Mouse (Mus musculus) MEL (cell line): ENCODE measurements at regions not wholly inside any gene's neighbourhood (a gene's known extent, or its start where the extent isn't known, plus 50 kb on each side); places are given as distances from the start of the nearest gene placed in this dataset.

Source experiments
- CTCF ChIP-seq, 3 experiments: IDR thresholded peaks in 2 of 3; conservative IDR thresholded peaks in 1 of 3; 2 replicates each; pipeline ENCODE4 v1.5.1; 2011 to 2012; ENCODE audit warnings: low read length in 3 of 3, low read depth in 2 of 3, mild to moderate bottlenecking in 2 of 3, improper control_type of control experiment in 1 of 3, inconsistent platforms in 1 of 3, mixed read lengths in 1 of 3, moderate library complexity in 1 of 3; ENCODE audit not compliant: control insufficient read depth in 1 of 3, insufficient read depth in 1 of 3, poor library complexity in 1 of 3, severe bottlenecking in 1 of 3
- ETS1 ChIP-seq: IDR thresholded peaks from 2 replicates; pipeline ENCODE4 v1.6.1; 2012; ENCODE audit warnings: low read depth, mild to moderate bottlenecking, inconsistent platforms, low read length, improper control_type of control experiment, moderate library complexity
- GATA1 ChIP-seq: IDR thresholded peaks from 2 replicates; pipeline ENCODE4 v1.6.1; 2011; ENCODE audit warnings: low read depth, low read length, improper control_type of control experiment
- KAT2A ChIP-seq: conservative IDR thresholded peaks from 2 replicates; pipeline ENCODE4 v1.6.1; 2012; ENCODE audit warnings: low read depth, low read length, improper control_type of control experiment, inconsistent platforms
- NELFE ChIP-seq: IDR thresholded peaks from 2 replicates; pipeline ENCODE4 v1.6.1; 2011; ENCODE audit warnings: low read depth, low read length, improper control_type of control experiment
- POLR2A ChIP-seq, 2 experiments: IDR thresholded peaks; 2 replicates each; pipeline ENCODE4 v1.6.1; 2011 to 2012; ENCODE audit warnings: low read length in 2 of 2, mild to moderate bottlenecking in 2 of 2, control low read depth in 1 of 2, improper control_type of control experiment in 1 of 2, low read depth in 1 of 2, moderate library complexity in 1 of 2; ENCODE audit not compliant: control insufficient read depth in 1 of 2, insufficient read depth in 1 of 2, poor library complexity in 1 of 2
- RAD21 ChIP-seq: IDR thresholded peaks from 2 replicates; pipeline ENCODE4 v1.6.1; 2011; ENCODE audit warnings: mild to moderate bottlenecking, low read depth, low read length, improper control_type of control experiment
- TBP ChIP-seq: IDR thresholded peaks from 2 replicates; pipeline ENCODE4 v1.8.0; 2011; ENCODE audit warnings: low read depth, low read length, improper control_type of control experiment

DNA sequence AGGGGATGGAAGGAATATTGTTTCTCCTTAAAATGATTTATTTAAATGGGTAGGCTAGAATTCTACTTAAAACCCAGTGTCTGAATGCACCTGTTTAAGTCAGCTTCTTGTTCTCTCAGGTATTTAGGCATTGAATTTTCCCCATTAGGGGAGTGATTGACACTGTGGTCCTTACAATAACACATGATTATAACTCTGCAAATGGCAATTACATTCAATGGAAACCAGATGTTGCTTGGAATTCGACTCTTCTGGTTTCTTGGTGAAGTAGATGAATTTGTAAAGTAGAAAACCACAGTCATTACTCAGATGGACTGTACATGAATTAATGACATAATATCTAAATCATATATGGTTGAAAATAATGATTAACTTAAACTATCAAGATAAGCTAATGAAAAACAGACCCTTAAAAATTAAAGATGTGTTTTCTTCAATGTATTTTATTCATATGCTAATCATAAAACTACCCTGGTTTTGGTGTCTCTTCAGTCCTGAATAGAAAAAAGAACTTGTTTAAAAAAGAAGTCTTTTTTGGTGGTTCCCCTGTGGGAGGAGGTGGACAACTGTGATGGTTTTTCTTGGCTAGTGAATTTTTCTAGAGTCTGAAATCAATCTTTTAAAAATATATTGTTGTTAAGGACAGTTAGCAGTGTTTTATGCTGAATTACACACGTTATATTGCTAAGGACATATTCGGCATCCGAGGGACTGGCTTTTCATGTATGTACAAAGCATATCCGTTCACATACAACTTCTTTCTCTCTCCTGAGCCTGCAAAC is 231.8 kb upstream of the Osr1 start:
- TF ChIP-seq RAD21 (no peak), NELFE (no peak), CTCF (IDR thresholded peaks at IDR 0.05 in 2 of 3, conservative IDR thresholded peaks at IDR 0.05 in 1 of 3; ENCODE audit: control insufficient read depth in 1 of 3, insufficient read depth in 1 of 3, low read depth in 2 of 3, low read length in 3 of 3, poor library complexity in 1 of 3, severe bottlenecking in 1 of 3) (no peak), POLR2A (IDR thresholded peaks at IDR 0.05; ENCODE audit: control insufficient read depth in 1 of 2, insufficient read depth in 1 of 2, low read depth in 1 of 2, low read length in 2 of 2, poor library complexity in 1 of 2) (no peak), ETS1 (no peak), GATA1 (no peak), TBP (no peak), KAT2A (no peak)
